Mouse (Mus musculus) embryonic facial prominence, embryonic 11.5 days (tissue): ENCODE results near the gene Abca12. TPM values are rescaled to one million over a fixed set of nuclear protein-coding genes. Genes with fewer than 3 reads are reported as not detected.

Experiments
- polyA plus RNA-seq: library from polyadenylated mRNA; unstranded; fragments of >200 nt; fragmentation: Nextera tagmentation; extraction: Ambion mirVana; gene quantifications from 2 replicates; pipeline ENCODE4 v1.2.1, GENCODE M21; 2014

Gene Abca12
- polyA plus RNA-seq, 1 experiment from 2014 or later: not detected

Other genes with a start within 250 kb of the Abca12 start
- gene Atic, start 142.2 kb upstream of the Abca12 start, polyA plus RNA-seq: 61.2 and 66.6 TPM in 2 replicates
- gene Fn1, start 238.3 kb upstream of the Abca12 start, polyA plus RNA-seq: 125 TPM in 2 replicates